Mouse (Mus musculus) forebrain, embryonic 14.5 days (tissue): ENCODE measurements around the gene Krtap4-6. TPM values are rescaled to one million over a fixed set of nuclear protein-coding genes. Genes with fewer than 3 reads are reported as not detected.

Experiments
- ATAC-seq: fragments of 200-750 bp; cut with Nextera tagmentation; 2 replicates; pipeline ENCODE4 v1.8.0; 2017; ENCODE audit warnings: mild to moderate bottlenecking, moderate library complexity
- DNase-seq: peaks from one replicate; pipeline ENCODE4 v3.0.0-alpha.2; 2015; ENCODE audit warnings: low spot score
- H3K27ac ChIP-seq: fragments of 300-500 bp; sonication (generic); 2 replicates; pipeline ENCODE4 v1.5.1; 2014; ENCODE audit warnings: low read depth, mild to moderate bottlenecking, control low read depth, low read length, moderate library complexity
- H3K27me3 ChIP-seq: fragments of 300-500 bp; sonication (generic); replicated peaks from 2 replicates; pipeline ENCODE4 v1.6.1; 2014; ENCODE audit warnings: low read length, control low read depth, mixed read lengths; ENCODE audit not compliant: control insufficient read depth, insufficient read depth
- H3K36me3 ChIP-seq: fragments of 300-500 bp; sonication (generic); 2 replicates; pipeline ENCODE4 v1.6.1; 2014; ENCODE audit warnings: low read length, control low read depth; ENCODE audit not compliant: control insufficient read depth, insufficient read depth
- H3K4me1 ChIP-seq: fragments of 300-500 bp; sonication (generic); 2 replicates; pipeline ENCODE4 v1.6.1; 2014; ENCODE audit warnings: antibody characterized with exemption, low read length, control low read depth; ENCODE audit not compliant: control insufficient read depth, insufficient read depth
- H3K4me2 ChIP-seq: fragments of 300-500 bp; sonication (generic); 2 replicates; pipeline ENCODE4 v1.6.1; 2014; ENCODE audit warnings: mild to moderate bottlenecking, control low read depth, low read length
- H3K4me3 ChIP-seq: fragments of 300-500 bp; sonication (generic); 2 replicates; pipeline ENCODE4 v1.5.1; 2014; ENCODE audit warnings: low read depth, low read length, control low read depth
- H3K9ac ChIP-seq: fragments of 300-500 bp; sonication (generic); 2 replicates; pipeline ENCODE4 v1.6.1; 2014; ENCODE audit warnings: mild to moderate bottlenecking, low read length, control low read depth, moderate library complexity
- H3K9me3 ChIP-seq: fragments of 300-500 bp; sonication (generic); replicated peaks from 2 replicates; pipeline ENCODE4 v1.6.1; 2016; ENCODE audit warnings: low read length, control low read depth, mixed read lengths; ENCODE audit not compliant: control insufficient read depth
- WGBS: fragments of 180-500 bp; shearing (Covaris S2); extraction: QIAGEN DNeasy Blood & Tissue Kit; methylation state at CpG from one replicate; pipeline ENCODE4 v1.1.7; 2014; 5-methylcytosine and 5-hydroxymethylcytosine counted together
- polyA plus RNA-seq: library from polyadenylated mRNA; unstranded; fragments of >200 nt; fragmentation: Nextera tagmentation; extraction: Ambion mirVana; gene quantifications from 2 replicates; pipeline ENCODE4 v1.2.1, GENCODE M21; 2014

The Krtap4-6 gene
- polyA plus RNA-seq, 1 experiment from 2014 or later, result not detected

GRCm38 (mm10) chr11:99620335-99620734, 45.4 kb downstream of the Krtap4-6 start, which contains the start of gene Gm11562:
Gene Gm11562 (minus strand): TSS chr11:99620435.
- Histone ChIP-seq H3K9me3 (no peaks in the 10 kb centered on the region), H3K9ac (no peak within 1 kb of the TSS), H3K27ac (no peak within 1 kb of the TSS), H3K27me3 (no peaks in the 10 kb centered on the region), H3K4me1 (no peaks in the 10 kb centered on the region), H3K4me3 (no peak within 1 kb of the TSS), H3K36me3 (no peaks in the 10 kb centered on the region), H3K4me2 (no peak within 1 kb of the TSS)
- 93% methylated on average over 2 of the region's 2 CpGs for WGBS
- ATAC-seq (no peak), DNase-seq (no peak)

Other genes starting within 250 kb of the Krtap4-6 start
- 0.23 TPM in 1 of 2 replicates, not detected in the other for gene Krt12, start 243.7 kb downstream of the Krtap4-6 start, polyA plus RNA-seq
- gene Krt20, start 227.8 kb downstream of the Krtap4-6 start, polyA plus RNA-seq, result not detected in 2 replicates
- 0.10 TPM in 1 of 2 replicates, not detected in the other for gene Krt23, start 172.8 kb downstream of the Krtap4-6 start, polyA plus RNA-seq
- not detected in 2 replicates for gene Krt39, start 144.6 kb downstream of the Krtap4-6 start, polyA plus RNA-seq
- gene Krt40, start 122.8 kb downstream of the Krtap4-6 start, polyA plus RNA-seq, result not detected in 2 replicates
- not detected in 2 replicates for gene Krtap3-3, start 115.1 kb downstream of the Krtap4-6 start, polyA plus RNA-seq
- gene Krtap3-2, start 109.1 kb downstream of the Krtap4-6 start, polyA plus RNA-seq, result not detected in 2 replicates
- gene Gm11939, start 106.5 kb downstream of the Krtap4-6 start, polyA plus RNA-seq, result not detected in 2 replicates
- not detected in 2 replicates for gene Krtap3-1, start 99.3 kb downstream of the Krtap4-6 start, polyA plus RNA-seq
- not detected in 2 replicates for gene Krtap1-5, start 84.9 kb downstream of the Krtap4-6 start, polyA plus RNA-seq
- not detected in 2 replicates for gene Krtap1-4, start 82.3 kb downstream of the Krtap4-6 start, polyA plus RNA-seq
- not detected in 2 replicates for gene Krtap1-3, start 74.6 kb downstream of the Krtap4-6 start, polyA plus RNA-seq
- gene Krtap9-3, start 67.9 kb downstream of the Krtap4-6 start, polyA plus RNA-seq, result not detected in 2 replicates
- not detected in 2 replicates for gene Gm11938, start 62.7 kb downstream of the Krtap4-6 start, polyA plus RNA-seq
- gene Gm11937, start 55.8 kb downstream of the Krtap4-6 start, polyA plus RNA-seq, result not detected in 2 replicates
- not detected in 2 replicates for gene Krtap2-4, start 51.1 kb downstream of the Krtap4-6 start, polyA plus RNA-seq
- not detected in 2 replicates for gene Gm11562, start 45.5 kb downstream of the Krtap4-6 start, polyA plus RNA-seq
- gene Krtap4-1, start 37.7 kb downstream of the Krtap4-6 start, polyA plus RNA-seq, result not detected in 2 replicates
- gene Krtap4-2, start 30.9 kb downstream of the Krtap4-6 start, polyA plus RNA-seq, result not detected in 2 replicates
- gene Krtap4-7, start 21.9 kb downstream of the Krtap4-6 start, polyA plus RNA-seq, result not detected in 2 replicates
- gene Gm11555, start 15.7 kb downstream of the Krtap4-6 start, polyA plus RNA-seq, result not detected in 2 replicates
- not detected in 2 replicates for gene Gm11563, start 7.0 kb downstream of the Krtap4-6 start, polyA plus RNA-seq
- not detected in 2 replicates for gene Gm14190, start 24.8 kb upstream of the Krtap4-6 start, polyA plus RNA-seq
- gene Gm14180, start 68.3 kb upstream of the Krtap4-6 start, polyA plus RNA-seq, result not detected in 2 replicates
- not detected in 2 replicates for gene Gm11595, start 107.0 kb upstream of the Krtap4-6 start, polyA plus RNA-seq
- not detected in 2 replicates for gene Krtap4-8, start 114.7 kb upstream of the Krtap4-6 start, polyA plus RNA-seq
- gene Krtap4-9, start 119.2 kb upstream of the Krtap4-6 start, polyA plus RNA-seq, result not detected in 2 replicates
- not detected in 2 replicates for gene Gm11596, start 127.5 kb upstream of the Krtap4-6 start, polyA plus RNA-seq
- not detected in 2 replicates for gene Gm11569, start 133.0 kb upstream of the Krtap4-6 start, polyA plus RNA-seq
- not detected in 2 replicates for gene Gm11554, start 138.5 kb upstream of the Krtap4-6 start, polyA plus RNA-seq
- gene Krtap4-13, start 143.9 kb upstream of the Krtap4-6 start, polyA plus RNA-seq, result not detected in 2 replicates
- not detected in 2 replicates for gene Gm11564, start 149.7 kb upstream of the Krtap4-6 start, polyA plus RNA-seq
- gene 2300003K06Rik, start 172.1 kb upstream of the Krtap4-6 start, polyA plus RNA-seq, result not detected in 2 replicates
- not detected in 2 replicates for gene Krtap4-16, start 185.6 kb upstream of the Krtap4-6 start, polyA plus RNA-seq
- not detected in 2 replicates for gene Gm11568, start 192.0 kb upstream of the Krtap4-6 start, polyA plus RNA-seq
- not detected in 2 replicates for gene Gm11559, start 198.5 kb upstream of the Krtap4-6 start, polyA plus RNA-seq
- gene Krtap9-1, start 207.4 kb upstream of the Krtap4-6 start, polyA plus RNA-seq, result not detected in 2 replicates
- not detected in 2 replicates for gene Gm11567, start 213.2 kb upstream of the Krtap4-6 start, polyA plus RNA-seq
- gene Krtap31-1, start 242.0 kb upstream of the Krtap4-6 start, polyA plus RNA-seq, result not detected in 2 replicates
- gene Gm11565, start 248.8 kb upstream of the Krtap4-6 start, polyA plus RNA-seq, result not detected in 2 replicates